Mouse (Mus musculus): ENCODE data around the gene Nlrp14.

GRCm38 (mm10) chr7:107216845-107217244 lies 50.1 kb downstream of the Nlrp14 start:
- TF ChIP-seq CTCF (IDR thresholded peaks at IDR 0.05; ENCODE audit: extremely low read depth, insufficient read depth, low read length), result no peak
- no peak for TF ChIP-seq POLR2A (IDR thresholded peaks at IDR 0.05; ENCODE audit: extremely low read depth, insufficient read depth, low read length)

All from cortical plate, adult 2 months (tissue).